Mouse (Mus musculus) layer of hippocampus, adult 2 months (tissue): ENCODE measurements around the gene Pogz. TPM values are rescaled to one million over a fixed set of nuclear protein-coding genes. Genes with fewer than 3 reads are reported as not detected.

Source experiments
- DNase-seq, 2 experiments: peaks; one replicate each; pipeline ENCODE4 v3.0.0; 2022; ENCODE audit warnings: low spot score in 2 of 2
- H3K27ac ChIP-seq: fragments of 200-600 bp; 2 replicates; pipeline ENCODE4 v1.8.1; 2022
- H3K4me3 ChIP-seq: fragments of 200-600 bp; 2 replicates; pipeline ENCODE4 v1.8.1; 2022; ENCODE audit warnings: mild to moderate bottlenecking
- CTCF ChIP-seq: fragments of 200-600 bp; conservative IDR thresholded peaks from 2 replicates; pipeline ENCODE4 v1.8.1; 2022; ENCODE audit warnings: antibody characterized with exemption, mild to moderate bottlenecking, moderate library complexity
- total RNA-seq, 2 experiments: library from RNA; stranded (reverse); gene quantifications; 2 replicates each; pipeline ENCODE4 v1.2.3; 2021

Pogz gene
- total RNA-seq, 2 experiments from 2014 or later, result 61.3 to 64.6 TPM

- no peak overlapping the region for H3K27ac ChIP-seq
- DNase-seq, result no peak
- no peak for TF ChIP-seq CTCF
- H3K4me3 ChIP-seq, result no peak overlapping the region
Measured at GRCm38 (mm10) chr3:94814063-94814462, 23.3 kb upstream of the Pogz start.

DNA sequence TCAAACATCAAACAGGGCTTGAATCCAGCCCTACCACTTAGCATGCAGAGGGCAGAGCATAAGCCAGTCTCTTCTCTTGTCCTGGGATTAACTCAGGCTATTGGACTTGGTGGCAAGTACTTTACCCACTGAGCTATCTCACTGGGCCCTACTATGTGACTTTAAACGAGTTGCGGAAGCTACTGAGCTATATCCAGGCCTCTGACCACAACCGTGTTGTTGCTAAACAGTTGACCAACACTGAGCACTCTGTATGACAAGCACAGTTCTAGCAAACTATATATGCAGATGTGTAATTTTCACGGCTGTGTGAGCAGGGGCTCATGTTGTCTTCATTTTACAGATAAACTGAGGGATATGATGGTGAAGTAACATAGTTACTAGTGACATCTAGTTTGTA lies 22.7 kb upstream of the Pogz start:
- DNase-seq, result no peak
- TF ChIP-seq CTCF, result no peak
- Histone ChIP-seq H3K4me3 (no peak overlapping the region), H3K27ac (no peak overlapping the region)

DNA sequence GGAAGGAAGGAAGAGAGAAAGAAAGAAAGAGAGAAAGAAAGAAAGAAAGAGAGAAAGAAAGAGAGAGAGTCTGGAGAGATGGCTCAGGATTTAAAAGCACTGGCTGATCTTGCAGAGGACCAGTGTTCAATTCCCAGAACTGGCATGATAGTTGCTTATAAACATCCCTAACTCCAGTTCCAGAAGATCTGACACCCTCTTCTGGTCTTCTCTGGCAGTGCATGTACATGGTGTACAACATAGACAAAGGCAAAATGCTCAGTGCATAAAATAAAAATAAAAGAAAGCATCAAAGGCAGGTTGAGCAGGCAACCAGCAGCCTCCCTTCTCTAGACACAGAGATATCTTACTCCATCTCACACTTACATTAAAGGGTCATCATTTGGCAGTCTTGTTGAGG lies 21.8 kb upstream of the Pogz start:
- H3K27ac ChIP-seq, result no peak overlapping the region
- H3K4me3 ChIP-seq, result no peak overlapping the region
- peak; percentile 18 for TF ChIP-seq CTCF
- DNase-seq, result no peak

- Histone ChIP-seq H3K4me3 (no peak overlapping the region), H3K27ac (no peak overlapping the region)
- DNase-seq, result no peak
- TF ChIP-seq CTCF, result no peak
Measured at GRCm38 (mm10) chr3:94817731-94818130, 19.6 kb upstream of the Pogz start.

DNA sequence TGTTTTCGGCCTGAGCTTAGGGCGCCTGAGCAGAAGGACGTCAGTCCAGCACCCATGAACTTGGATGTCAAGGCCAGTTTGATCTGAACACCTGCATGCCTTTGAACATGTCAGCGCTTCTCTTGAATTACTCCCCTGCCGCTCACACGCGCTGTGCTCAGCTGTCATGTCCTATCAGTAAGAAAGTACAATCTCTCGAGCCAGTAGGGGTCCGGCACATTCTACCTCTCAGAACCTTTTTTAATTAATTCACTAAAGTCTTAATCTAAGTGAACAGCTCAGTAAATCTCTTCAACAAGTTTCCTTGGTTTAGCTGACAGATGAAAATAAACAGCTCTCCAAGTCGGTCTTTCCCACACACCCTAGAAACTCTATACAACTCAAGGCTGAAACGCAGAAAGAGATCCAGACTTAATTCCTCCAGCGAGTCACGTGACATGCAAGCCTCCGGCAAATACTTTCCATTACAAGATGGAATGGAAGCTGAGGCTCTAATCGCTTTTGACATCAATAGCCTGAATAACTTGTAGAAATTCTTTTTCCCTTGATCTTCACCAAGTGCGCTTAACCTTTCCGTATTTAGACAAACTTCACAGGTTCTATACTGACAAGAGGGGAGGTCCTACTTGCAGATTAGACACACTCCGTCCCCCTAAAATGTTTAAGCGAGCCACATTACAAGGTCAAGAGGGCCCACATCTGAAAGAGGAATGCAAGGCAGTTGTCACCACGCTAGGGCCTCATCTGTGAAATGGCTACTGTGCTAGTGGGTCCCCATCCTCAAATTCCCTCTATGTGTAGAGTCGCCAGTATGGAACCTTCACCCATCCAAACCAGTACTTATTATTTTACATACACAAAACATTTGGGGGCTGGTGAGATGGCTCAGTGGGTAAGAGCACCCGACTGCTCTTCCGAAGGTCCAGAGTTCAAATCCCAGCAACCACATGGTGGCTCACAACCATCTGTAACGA lies 17.6 kb upstream of the Pogz start:
- TF ChIP-seq CTCF, result no peak
- DNase-seq, result no peak
- no peak overlapping the region for H3K27ac ChIP-seq
- H3K4me3 ChIP-seq, result no peak overlapping the region

- TF ChIP-seq CTCF, result no peak; the same call in 1 of the 2 replicates
- Histone ChIP-seq H3K4me3 (peak overlapping the region; percentile 70), H3K27ac (peak overlapping the region; percentile 68)
- DNase-seq, result no peak
Measured at GRCm38 (mm10) chr3:94821008-94821638, 16.2 kb upstream of the Pogz start.

GRCm38 (mm10) chr3:94822082-94822481 lies 15.3 kb upstream of the Pogz start:
- Histone ChIP-seq H3K4me3 (peak overlapping the region; percentile 70), H3K27ac (peak overlapping the region; percentile 68)
- no peak for DNase-seq
- TF ChIP-seq CTCF, result no peak

- 0 out of 2 replicates have a peak, but pooled peaks have one; percentile 21 for TF ChIP-seq CTCF
- DNase-seq, result no peak
- Histone ChIP-seq H3K4me3 (no peak overlapping the region), H3K27ac (no peak overlapping the region)
Measured at GRCm38 (mm10) chr3:94824110-94824509, 13.3 kb upstream of the Pogz start.

DNA sequence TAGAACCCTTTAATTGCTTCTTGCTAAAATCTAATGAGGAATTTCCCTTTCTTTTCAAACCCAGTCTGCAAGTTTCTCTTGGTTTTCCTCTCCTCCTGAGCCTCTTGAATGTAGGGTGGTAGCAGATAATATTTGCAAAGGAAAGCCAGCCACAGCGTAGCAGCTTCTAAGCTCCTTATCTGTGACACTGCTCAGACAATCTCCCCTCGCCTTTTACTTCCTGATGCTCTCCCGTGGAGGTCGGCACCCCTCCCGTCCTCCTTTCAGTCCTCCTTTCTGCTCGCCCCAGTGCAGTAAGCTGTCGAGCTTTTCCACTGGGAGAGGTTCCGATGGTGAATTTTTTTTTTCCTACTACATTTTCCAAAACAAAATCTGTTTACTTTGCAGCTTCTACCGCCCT lies 5.3 kb upstream of the Pogz start:
- no peak for DNase-seq
- H3K4me3 ChIP-seq, result no peak overlapping the region
- H3K27ac ChIP-seq, result no peak overlapping the region
- no peak for TF ChIP-seq CTCF

- DNase-seq, result no peak
- no peak overlapping the region for H3K4me3 ChIP-seq
- no peak overlapping the region for H3K27ac ChIP-seq
- TF ChIP-seq CTCF, result no peak
Measured at GRCm38 (mm10) chr3:94832701-94833100, 4.7 kb upstream of the Pogz start.

DNA sequence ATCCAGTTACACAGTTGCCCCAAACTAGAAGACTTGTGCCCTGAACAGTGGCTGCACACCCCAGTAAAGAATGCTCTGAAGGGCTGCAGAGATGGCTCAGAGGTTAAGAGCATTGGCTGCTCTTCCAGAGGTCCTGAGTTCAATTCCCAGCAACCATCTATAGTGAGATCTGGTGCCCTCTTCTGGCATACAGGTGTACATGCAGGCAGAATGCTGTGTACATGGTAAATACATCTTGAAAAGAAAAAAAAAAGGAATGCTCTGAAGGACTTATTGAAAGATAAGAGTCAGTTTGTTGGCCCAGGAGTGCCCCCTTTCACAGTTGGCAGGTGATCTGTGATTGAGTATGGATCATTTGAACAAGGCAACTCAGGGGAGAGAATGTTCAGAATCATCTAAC lies 4.0 kb upstream of the Pogz start:
- Histone ChIP-seq H3K27ac (no peak overlapping the region), H3K4me3 (no peak overlapping the region)
- peak; percentile 49 for TF ChIP-seq CTCF
- DNase-seq, result no peak

DNA sequence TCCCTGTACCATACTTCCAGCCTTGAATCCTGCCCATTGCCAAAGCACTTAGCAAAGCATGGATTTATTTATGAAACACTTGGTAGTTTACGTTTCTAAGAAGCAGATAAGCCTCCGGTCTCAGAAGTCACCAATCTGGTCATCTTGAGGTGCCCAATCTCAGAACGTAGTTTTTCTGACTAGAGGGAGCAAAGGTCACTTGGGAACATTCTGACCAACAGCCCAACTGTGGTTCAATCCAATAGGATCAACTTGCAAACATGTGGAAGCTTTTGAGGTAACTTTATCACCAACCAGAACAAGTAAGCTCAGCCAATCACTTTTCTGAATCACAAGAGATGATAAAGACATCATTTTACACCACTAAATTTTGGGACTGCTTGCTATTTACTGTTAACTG lies 2.0 kb upstream of the Pogz start:
- H3K4me3 ChIP-seq, result no peak overlapping the region
- no peak for TF ChIP-seq CTCF
- DNase-seq, result no peak

DNA sequence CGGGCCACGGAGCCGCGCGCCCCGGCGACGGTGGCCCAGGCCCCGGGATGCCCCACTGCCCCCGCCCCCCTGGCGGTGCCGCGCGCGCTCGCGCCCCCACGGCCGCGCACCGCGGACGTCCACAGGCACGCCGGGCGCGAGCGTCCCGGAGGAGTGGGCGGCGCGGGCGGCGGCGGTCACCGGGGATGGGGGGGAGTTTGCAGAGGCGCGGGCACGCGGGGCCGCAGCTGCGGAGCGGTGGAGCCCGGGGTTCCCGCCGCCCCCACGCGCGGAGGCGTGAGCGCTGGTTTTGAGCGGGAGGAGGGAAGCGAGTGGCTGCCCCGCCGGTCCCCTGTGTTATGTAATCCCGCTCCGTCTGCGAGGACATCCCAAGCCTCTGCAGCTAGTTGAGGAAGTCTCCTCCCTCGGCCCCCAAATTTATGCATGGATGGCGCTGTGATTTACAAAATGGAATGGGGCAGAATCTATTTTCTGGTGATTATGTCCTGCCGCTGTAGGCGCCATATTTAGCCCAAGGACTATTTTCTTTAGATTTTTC lies 661 bp downstream of the Pogz start:
- Histone ChIP-seq H3K27ac (peak overlapping the region; percentile 99), H3K4me3 (peak overlapping the region; percentile 65)
- no peak for TF ChIP-seq CTCF
- DNase-seq, result peak; percentile 88 to 91

More for the DNA sequence above, 2.0 kb upstream of the Pogz start:
- no peak overlapping the region for H3K27ac ChIP-seq
